Mouse (Mus musculus): ENCODE measurements around the gene Pex5. TPM values are rescaled to one million over a fixed set of nuclear protein-coding genes. Genes with fewer than 3 reads are reported as not detected.

Gene Pex5
- 42.6 and 48.8 TPM in 2 replicates for polyA plus RNA-seq (2016; fragmentation: Nextera tagmentation; extraction: Ambion mirVana)

DNA sequence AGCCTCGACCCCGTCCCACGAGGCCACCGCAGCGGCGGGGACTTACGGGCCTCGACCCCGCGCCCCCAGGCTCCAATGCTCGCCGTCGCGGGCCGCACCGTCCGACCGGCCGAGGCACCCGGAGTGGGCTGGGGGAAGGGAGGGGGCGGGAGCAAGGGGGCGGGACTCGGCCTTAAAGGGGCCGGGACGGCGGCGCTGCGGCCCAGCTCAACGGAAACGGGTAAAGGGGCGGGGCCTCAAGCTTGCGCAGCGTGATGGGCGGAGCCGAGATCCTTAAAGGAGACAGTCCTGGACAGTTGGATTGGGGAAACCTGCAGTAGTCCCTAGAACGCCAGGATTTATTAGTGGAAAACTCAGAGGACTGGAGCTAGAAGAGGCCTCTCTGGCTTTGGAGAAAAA is at the start of gene Pex5:
TSS of gene Pex5 (minus strand) at position 141 of the 399 bp plus-strand sequence.
- Histone ChIP-seq H3K4me3 (peak within 1 kb of the TSS; percentile 93), H3K9me3 (replicated peaks) (no peaks in the 10 kb centered on the region), H3K27me3 (ENCODE audit: low read depth, poor library complexity, severe bottlenecking) (no peaks in the 10 kb centered on the region), H3K27ac (replicated peaks) (peak within 1 kb of the TSS; percentile 96), H3K4me1 (peaks cover 24% of the 10 kb centered on the region), H3K36me3 (peaks cover 30% of the 10 kb centered on the region)
- WGBS: under 1% methylated on average over 28 of the region's 36 CpGs
- DNase-seq (ENCODE audit: low spot score): peak; percentile 92

DNA sequence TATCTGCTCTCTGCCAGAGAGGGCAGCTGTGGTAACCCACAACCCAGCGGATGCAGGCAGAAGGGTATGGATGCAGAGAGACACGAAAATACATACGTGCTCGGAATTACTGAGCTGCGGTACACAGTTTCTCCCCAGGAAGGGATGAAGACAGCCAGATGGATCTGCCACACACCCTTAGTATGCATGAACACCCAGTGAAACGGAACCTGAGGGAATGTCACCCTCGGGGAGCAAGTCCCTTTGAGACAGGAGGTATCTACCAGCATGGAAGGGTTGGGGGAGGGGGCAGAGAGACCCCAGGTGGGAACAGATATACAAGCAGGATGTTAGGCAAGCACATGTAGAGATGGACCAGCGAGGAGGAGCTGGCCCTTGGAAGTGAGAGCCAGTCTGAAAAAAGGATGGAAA is 49.0 kb upstream of the Pex5 start:
- Histone ChIP-seq H3K36me3 (no peaks in the 10 kb centered on the region), H3K27me3 (ENCODE audit: low read depth, poor library complexity, severe bottlenecking) (peaks cover 24% of the 10 kb centered on the region), H3K4me3 (peak overlapping the region; percentile 55), H3K4me1 (peaks cover 24% of the 10 kb centered on the region), H3K27ac (replicated peaks) (peak overlapping the region; percentile 68; the same call in 1 of the 2 replicates), H3K9me3 (replicated peaks) (no peaks in the 10 kb centered on the region)
- WGBS: 22% methylated on average over 8 of the region's 8 CpGs
- peak; percentile 15 for DNase-seq (ENCODE audit: low spot score)

DNA sequence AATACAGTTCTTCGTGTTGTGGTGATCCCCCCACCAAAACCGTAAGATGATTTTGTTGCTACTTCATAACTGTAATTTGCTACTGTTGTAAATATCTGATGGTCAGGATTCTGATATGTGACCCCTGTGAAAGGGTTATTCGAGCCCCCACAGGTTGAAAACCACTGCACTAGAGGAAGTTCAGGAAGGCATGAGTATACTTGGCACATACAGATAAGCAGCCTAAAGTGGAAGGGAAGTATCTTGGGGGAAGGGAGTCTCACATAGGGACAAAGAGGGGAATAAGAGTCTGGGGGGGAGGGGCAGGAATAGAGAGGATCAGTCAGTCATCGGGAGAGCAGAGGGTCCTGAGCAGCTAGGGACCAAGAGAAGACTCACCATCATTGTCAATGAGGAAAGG is 44.5 kb upstream of the Pex5 start:
- Histone ChIP-seq H3K36me3 (no peaks in the 10 kb centered on the region), H3K4me1 (peaks cover 11% of the 10 kb centered on the region), H3K4me3 (no peak overlapping the region), H3K27ac (replicated peaks) (no peak overlapping the region), H3K9me3 (replicated peaks) (no peaks in the 10 kb centered on the region), H3K27me3 (ENCODE audit: low read depth, poor library complexity, severe bottlenecking) (peaks cover 15% of the 10 kb centered on the region)
- WGBS: 86% methylated on average over 4 of the region's 4 CpGs
- no peak for DNase-seq (ENCODE audit: low spot score)

DNA sequence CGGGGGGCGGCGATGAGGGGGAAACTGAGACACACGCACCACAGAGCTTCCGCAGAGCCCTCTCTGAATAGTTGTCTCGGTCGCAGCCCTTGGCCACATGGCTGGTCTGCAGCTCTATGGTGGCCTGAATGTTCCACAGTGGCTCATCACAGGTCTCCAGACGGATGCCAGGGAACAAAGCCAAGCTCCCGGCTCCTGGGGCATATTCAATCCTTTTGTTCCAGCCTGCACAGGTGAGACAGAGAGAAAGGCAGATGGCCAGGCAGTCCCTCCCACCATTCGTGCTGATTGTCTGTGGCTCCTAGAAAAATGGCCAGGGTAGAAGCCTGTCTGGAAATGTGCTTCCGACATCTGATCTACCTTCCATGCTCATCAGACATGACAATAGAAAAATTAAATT is 43.6 kb upstream of the Pex5 start:
- no peak for DNase-seq (ENCODE audit: low spot score)
- no peaks in the 10 kb centered on the region for H3K36me3 ChIP-seq
- H3K4me1 ChIP-seq: peaks cover 2% of the 10 kb centered on the region; the same call in 1 of the 2 replicates
- no peaks in the 10 kb centered on the region for H3K9me3 ChIP-seq (replicated peaks)
- no peak overlapping the region for H3K27ac ChIP-seq (replicated peaks)
- no peak overlapping the region for H3K4me3 ChIP-seq
- peaks cover 6% of the 10 kb centered on the region for H3K27me3 ChIP-seq (ENCODE audit: low read depth, poor library complexity, severe bottlenecking)
- 87% methylated on average over 11 of the region's 11 CpGs for WGBS

DNA sequence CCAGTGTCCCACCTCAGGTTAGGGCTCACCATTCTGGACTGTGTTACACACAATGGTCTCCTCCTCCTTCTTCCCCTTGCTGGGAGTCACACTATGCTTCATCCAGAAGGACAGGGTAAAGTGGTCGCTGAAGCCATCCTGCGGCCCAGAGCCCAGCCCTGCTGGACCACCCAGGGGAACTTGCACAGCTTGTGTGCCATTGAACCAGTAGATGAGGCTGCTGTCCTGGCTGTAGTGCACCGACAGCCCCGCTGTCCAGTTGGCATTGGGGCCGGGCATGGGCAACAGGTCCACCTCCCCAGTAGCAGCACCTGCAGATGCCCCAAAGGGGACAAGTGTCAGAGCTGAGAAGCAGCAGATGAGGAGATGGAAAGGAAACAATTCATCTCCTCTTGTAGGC is 43.0 kb upstream of the Pex5 start:
- no peaks in the 10 kb centered on the region for H3K4me1 ChIP-seq
- no peaks in the 10 kb centered on the region for H3K9me3 ChIP-seq (replicated peaks)
- DNase-seq (ENCODE audit: low spot score): no peak
- H3K27me3 ChIP-seq (ENCODE audit: low read depth, poor library complexity, severe bottlenecking): no peaks in the 10 kb centered on the region
- H3K4me3 ChIP-seq: no peak overlapping the region
- WGBS: 93% methylated on average over 5 of the region's 5 CpGs
- H3K36me3 ChIP-seq: no peaks in the 10 kb centered on the region
- H3K27ac ChIP-seq (replicated peaks): no peak overlapping the region

DNA sequence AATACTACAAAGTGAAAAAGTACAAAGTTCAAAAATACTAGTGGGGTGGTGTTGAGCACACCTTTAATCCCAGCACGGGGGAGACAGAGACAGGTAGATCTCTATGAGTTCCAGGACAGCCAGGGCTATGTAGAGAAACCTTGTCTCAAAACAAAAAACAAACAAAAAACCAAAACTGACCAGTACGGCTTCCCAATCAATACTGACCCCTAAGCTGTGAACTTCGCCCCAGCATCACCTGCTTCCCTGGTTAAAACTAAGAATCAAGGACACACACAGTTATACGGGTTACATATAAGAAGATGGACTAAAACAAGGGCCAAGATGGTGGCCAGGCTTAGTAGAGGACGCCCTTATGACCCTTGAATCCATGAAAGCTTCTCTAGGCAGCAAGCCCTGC is 41.4 kb upstream of the Pex5 start:
- no peak overlapping the region for H3K27ac ChIP-seq (replicated peaks)
- H3K36me3 ChIP-seq: no peaks in the 10 kb centered on the region
- no peaks in the 10 kb centered on the region for H3K27me3 ChIP-seq (ENCODE audit: low read depth, poor library complexity, severe bottlenecking)
- H3K4me1 ChIP-seq: 0 out of 2 replicates have a peak, but pooled peaks cover 3% of the 10 kb centered on the region
- no peak overlapping the region for H3K4me3 ChIP-seq
- no peak for DNase-seq (ENCODE audit: low spot score)
- H3K9me3 ChIP-seq (replicated peaks): no peaks in the 10 kb centered on the region
- 93% methylated on average over 5 of the region's 5 CpGs for WGBS

GRCm38 (mm10) chr6:124453756-124454155 is 38.9 kb upstream of the Pex5 start:
- Histone ChIP-seq H3K4me3 (no peak overlapping the region), H3K4me1 (0 out of 2 replicates have a peak, but pooled peaks cover 3% of the 10 kb centered on the region), H3K27ac (replicated peaks) (no peak overlapping the region), H3K27me3 (ENCODE audit: low read depth, poor library complexity, severe bottlenecking) (no peaks in the 10 kb centered on the region), H3K9me3 (replicated peaks) (no peaks in the 10 kb centered on the region), H3K36me3 (peaks cover 2% of the 10 kb centered on the region; the same call in 1 of the 2 replicates)
- DNase-seq (ENCODE audit: low spot score): no peak
- 53% methylated on average over 4 of the region's 4 CpGs for WGBS

DNA sequence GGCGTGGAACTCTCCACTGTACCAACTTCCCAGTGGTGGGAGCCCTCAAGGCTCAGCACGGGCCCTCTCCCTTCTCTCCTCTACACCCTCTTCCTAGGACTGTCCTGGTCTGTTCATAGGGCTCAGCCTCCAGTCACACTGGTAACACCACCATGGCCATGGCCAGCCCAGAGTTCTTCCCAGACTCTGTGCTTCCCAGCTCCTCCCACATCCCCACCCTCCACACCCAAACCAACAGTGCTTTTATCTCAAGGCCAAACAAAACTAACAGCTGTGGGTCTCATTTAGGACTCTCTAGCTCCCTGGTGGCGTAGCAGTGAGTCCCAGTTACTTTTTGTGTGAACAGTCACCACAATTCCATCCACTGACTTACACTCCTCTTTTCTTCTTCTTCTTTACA is 37.1 kb upstream of the Pex5 start:
- H3K4me3 ChIP-seq: no peak overlapping the region
- 0 out of 2 replicates have a peak, but pooled peaks cover 3% of the 10 kb centered on the region for H3K4me1 ChIP-seq
- WGBS: 75% methylated on average over 3 of the region's 3 CpGs
- no peaks in the 10 kb centered on the region for H3K27me3 ChIP-seq (ENCODE audit: low read depth, poor library complexity, severe bottlenecking)
- no peaks in the 10 kb centered on the region for H3K9me3 ChIP-seq (replicated peaks)
- DNase-seq (ENCODE audit: low spot score): no peak
- H3K36me3 ChIP-seq: peaks cover 2% of the 10 kb centered on the region; the same call in 1 of the 2 replicates
- H3K27ac ChIP-seq (replicated peaks): no peak overlapping the region

DNA sequence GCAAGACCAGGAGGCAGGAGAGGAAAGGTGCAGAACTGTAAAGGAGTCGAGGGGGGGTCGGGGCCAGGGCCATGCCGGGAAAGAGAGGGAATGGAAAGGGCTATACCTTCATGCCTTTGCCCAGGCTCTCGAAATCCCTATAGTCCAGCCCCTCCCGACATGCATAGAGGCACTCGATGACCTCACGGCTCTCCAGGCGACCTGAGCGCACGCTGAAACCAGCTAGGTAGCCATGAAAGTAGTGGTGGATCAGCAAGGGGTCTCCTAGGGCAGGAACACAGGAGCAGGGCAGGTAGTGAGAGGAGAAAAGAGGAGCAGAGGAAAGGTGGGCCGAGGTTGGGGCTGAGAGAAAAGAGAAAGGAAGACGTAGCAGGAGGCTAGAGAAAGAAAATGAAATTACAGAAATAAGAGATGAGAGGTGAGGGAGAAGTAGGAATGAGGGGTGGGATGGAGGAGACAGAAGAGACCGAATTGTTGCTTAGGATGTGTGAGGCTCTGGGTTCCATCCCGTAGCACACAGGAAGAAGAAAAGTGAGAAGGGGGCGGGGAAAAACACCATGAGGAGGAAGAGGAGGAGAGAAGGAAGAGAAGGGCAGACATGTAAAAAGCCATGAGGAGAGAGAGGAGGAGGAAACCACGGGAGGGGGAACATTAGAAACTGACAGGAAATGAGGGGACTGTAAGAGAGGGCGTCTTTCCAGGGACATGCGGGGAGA is 35.0 kb upstream of the Pex5 start:
- no peak overlapping the region for H3K4me3 ChIP-seq
- no peak overlapping the region for H3K27ac ChIP-seq (replicated peaks)
- no peak for DNase-seq (ENCODE audit: low spot score)
- H3K4me1 ChIP-seq: 0 out of 2 replicates have a peak, but pooled peaks cover 3% of the 10 kb centered on the region
- no peaks in the 10 kb centered on the region for H3K9me3 ChIP-seq (replicated peaks)
- H3K36me3 ChIP-seq: peaks cover 2% of the 10 kb centered on the region; the same call in 1 of the 2 replicates
- WGBS: 91% methylated on average over 18 of the region's 18 CpGs
- no peaks in the 10 kb centered on the region for H3K27me3 ChIP-seq (ENCODE audit: low read depth, poor library complexity, severe bottlenecking)

GRCm38 (mm10) chr6:124448959-124449667 is 34.2 kb upstream of the Pex5 start:
- peaks cover 2% of the 10 kb centered on the region; the same call in 1 of the 2 replicates for H3K36me3 ChIP-seq
- 90% methylated on average over 16 of the region's 16 CpGs for WGBS
- DNase-seq (ENCODE audit: low spot score): no peak
- no peaks in the 10 kb centered on the region for H3K27me3 ChIP-seq (ENCODE audit: low read depth, poor library complexity, severe bottlenecking)
- no peak overlapping the region for H3K27ac ChIP-seq (replicated peaks)
- no peak overlapping the region for H3K4me3 ChIP-seq
- 0 out of 2 replicates have a peak, but pooled peaks cover 3% of the 10 kb centered on the region for H3K4me1 ChIP-seq
- H3K9me3 ChIP-seq (replicated peaks): no peaks in the 10 kb centered on the region

- Histone ChIP-seq H3K27ac (replicated peaks) (no peak overlapping the region), H3K4me3 (no peak overlapping the region), H3K27me3 (ENCODE audit: low read depth, poor library complexity, severe bottlenecking) (no peaks in the 10 kb centered on the region), H3K4me1 (0 out of 2 replicates have a peak, but pooled peaks cover 3% of the 10 kb centered on the region), H3K36me3 (peaks cover 2% of the 10 kb centered on the region; the same call in 1 of the 2 replicates), H3K9me3 (replicated peaks) (no peaks in the 10 kb centered on the region)
- WGBS: 69% methylated on average over 10 of the region's 10 CpGs
- no peak for DNase-seq (ENCODE audit: low spot score)
Measured at GRCm38 (mm10) chr6:124448186-124448852, 33.5 kb upstream of the Pex5 start.

- no peaks in the 10 kb centered on the region for H3K27me3 ChIP-seq (ENCODE audit: low read depth, poor library complexity, severe bottlenecking)
- peaks cover 2% of the 10 kb centered on the region; the same call in 1 of the 2 replicates for H3K36me3 ChIP-seq
- 0 out of 2 replicates have a peak, but pooled peaks cover 3% of the 10 kb centered on the region for H3K4me1 ChIP-seq
- H3K9me3 ChIP-seq (replicated peaks): no peaks in the 10 kb centered on the region
- H3K27ac ChIP-seq (replicated peaks): no peak overlapping the region
- WGBS: 87% methylated on average over 2 of the region's 2 CpGs
- H3K4me3 ChIP-seq: no peak overlapping the region
- no peak for DNase-seq (ENCODE audit: low spot score)
Measured at GRCm38 (mm10) chr6:124447356-124447755, 32.5 kb upstream of the Pex5 start.
